Mouse (Mus musculus) MN1 (cell line): ENCODE results near the gene Ccdc148.

Source experiments
- DNase-seq: peaks from one replicate; pipeline ENCODE4 v3.0.0-alpha.2; 2016; ENCODE audit warnings: low spot score

The Ccdc148 gene

GRCm38 (mm10) chr2:59178960-59179359, 18.5 kb upstream of the Ccdc148 start:
- DNase-seq = no peak

GRCm38 (mm10) chr2:59178191-59178590, 17.7 kb upstream of the Ccdc148 start:
- DNase-seq = no peak

- DNase-seq = no peak
These were observed 15.4 kb upstream of the Ccdc148 start for GRCm38 (mm10) chr2:59175926-59176325.

- DNase-seq = no peak
These were observed 11.1 kb upstream of the Ccdc148 start for GRCm38 (mm10) chr2:59171533-59171932.

- no peak for DNase-seq
These were observed 10.1 kb upstream of the Ccdc148 start for GRCm38 (mm10) chr2:59170593-59170992.

GRCm38 (mm10) chr2:59170208-59170589, 9.7 kb upstream of the Ccdc148 start:
- DNase-seq = no peak

GRCm38 (mm10) chr2:59169572-59170207, 9.2 kb upstream of the Ccdc148 start:
- DNase-seq = no peak

GRCm38 (mm10) chr2:59167830-59168229, 7.3 kb upstream of the Ccdc148 start:
- no peak for DNase-seq

- no peak for DNase-seq
These were observed 6.5 kb upstream of the Ccdc148 start for GRCm38 (mm10) chr2:59166976-59167375.

- no peak for DNase-seq
These were observed 1.8 kb upstream of the Ccdc148 start for GRCm38 (mm10) chr2:59162285-59162600.

- peak; percentile 80 for DNase-seq
These were observed 1.2 kb upstream of the Ccdc148 start for GRCm38 (mm10) chr2:59161441-59162284.

GRCm38 (mm10) chr2:59161021-59161440, 548 bp upstream of the Ccdc148 start:
- no peak for DNase-seq

GRCm38 (mm10) chr2:59159961-59160604, 400 bp downstream of the Ccdc148 start:
- DNase-seq = peak; percentile 56

GRCm38 (mm10) chr2:59158117-59158516, 2.4 kb downstream of the Ccdc148 start:
- DNase-seq = no peak

- no peak for DNase-seq
These were observed 5.1 kb downstream of the Ccdc148 start for GRCm38 (mm10) chr2:59155428-59155827.

- DNase-seq = no peak
These were observed 29.4 kb downstream of the Ccdc148 start for GRCm38 (mm10) chr2:59131044-59131443.

GRCm38 (mm10) chr2:59129821-59130220, 30.7 kb downstream of the Ccdc148 start:
- DNase-seq = no peak

GRCm38 (mm10) chr2:59129023-59129422, 31.5 kb downstream of the Ccdc148 start:
- no peak for DNase-seq

GRCm38 (mm10) chr2:59055615-59056145, 104.8 kb downstream of the Ccdc148 start:
- DNase-seq = no peak

- no peak for DNase-seq
These were observed 106.1 kb downstream of the Ccdc148 start for GRCm38 (mm10) chr2:59054339-59054738.

GRCm38 (mm10) chr2:59053461-59054039, 106.9 kb downstream of the Ccdc148 start:
- DNase-seq = no peak

GRCm38 (mm10) chr2:59050245-59050824, 110.1 kb downstream of the Ccdc148 start:
- DNase-seq = no peak
